Comparison of ENCODE assay signal across 8 mouse cellular contexts in the genomic region with DNA sequence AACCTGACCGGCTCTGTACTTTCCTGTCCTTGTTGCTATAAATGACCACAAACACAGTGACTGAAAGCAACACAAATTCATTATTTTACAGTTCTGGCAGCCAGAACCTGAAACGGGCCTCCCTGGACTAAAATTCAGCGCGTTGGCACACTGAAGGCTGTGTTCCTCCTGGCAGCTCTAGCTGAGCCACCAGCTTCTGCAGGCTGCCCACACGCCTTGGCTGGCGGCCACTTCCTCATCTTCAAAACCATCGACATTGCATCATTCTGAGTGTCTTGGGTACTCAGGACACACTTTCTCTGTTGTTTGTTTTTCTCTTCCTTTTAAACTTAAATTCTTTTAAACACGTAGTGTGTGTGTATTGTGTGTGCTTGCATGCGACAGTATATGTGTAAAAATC. TPM values are rescaled to one million over a fixed set of nuclear protein-coding genes. Genes with fewer than 3 reads are reported as not detected.
DNase-seq lines count a peak whose midpoint lies in the region; ATAC-seq lines count a peak whose summit lies in the region.

No protein-coding gene starts in this region.

- no peak overlapping the region for H3K4me2 ChIP-seq in kidney, embryonic 15.5 days

- H3K9ac ChIP-seq in kidney, embryonic 15.5 days, result no peak overlapping the region

- H3K4me3 ChIP-seq in kidney, embryonic 15.5 days (replicated peaks), result no peak overlapping the region

- no peaks in the 10 kb centered on the region for H3K36me3 ChIP-seq in kidney, embryonic 15.5 days

- peak; percentile 72 for DNase-seq in kidney, adult 18-20 months
- peak; percentile 64 for DNase-seq in adrenal gland, adult 8-10 months
- DNase-seq in fat pad, adult 2 months (ENCODE audit: extremely low read depth, low read depth, low spot score), result peak; percentile 62
- DNase-seq in kidney, postnatal 10 days, result peak; percentile 25
- peak; percentile 56 to 65 for DNase-seq in lung, adult 18-20 months
- DNase-seq in right cerebral cortex, postnatal 36 days (ENCODE audit: low spot score in 2 of 2), result peak; percentile 88 to 93

- H3K4me1 ChIP-seq in kidney, embryonic 15.5 days, result peaks cover 15% of the 10 kb centered on the region

- peaks cover 25% of the 10 kb centered on the region for H3K27me3 ChIP-seq in kidney, embryonic 15.5 days

- ATAC-seq in kidney, embryonic 15.5 days (replicated peaks; ENCODE audit: low FRiP score), result no peak
- ATAC-seq in erythroid progenitor cell, adult 5-6 weeks (replicated peaks; ENCODE audit: low FRiP score, poor library complexity, severe bottlenecking), result no peak

- WGBS in kidney, embryonic 15.5 days, result 71% methylated on average over 9 of the region's 9 CpGs

- no peaks in the 10 kb centered on the region for H3K9me3 ChIP-seq in kidney, embryonic 15.5 days (replicated peaks)

- H3K27ac ChIP-seq in kidney, embryonic 15.5 days, result no peak overlapping the region

RNA-seq across cellular contexts. Expression of gene Slc16a14, which starts 0.7 kb away (rescaled TPM):
- polyA plus RNA-seq in kidney, embryonic 15.5 days (2015; fragmentation: Nextera tagmentation; extraction: Ambion mirVana), result 0.37 and 0.47 TPM in 2 replicates
- 10 to 100 TPM in 2 of 4 experiments, 1 to 10 TPM in 2; 3.8 to 19.2 (median 11.4) TPM for total RNA-seq in adrenal gland, adult 8-10 months (2022)
- not detected in 2 replicates for total RNA-seq in erythroid progenitor cell, adult 5-6 weeks (2015; ENCODE audit: low replicate concordance)
- 0.13 TPM in 1 of 2 replicates, not detected in the other for total RNA-seq in erythroid progenitor cell, adult 5-6 weeks (2017; ENCODE audit: low replicate concordance)

Comparison
In these comparisons a context has a peak if more than half of its experiments do, and no peak if none do; other contexts are left out.
1. DNase-seq: peak in every context shown above with its lines; median percentile 90 in right cerebral cortex, postnatal 36 days; 72 in kidney, adult 18-20 months; 64 in adrenal gland, adult 8-10 months; 62 in fat pad, adult 2 months; 60 in lung, adult 18-20 months; 25 in kidney, postnatal 10 days.
2. RNA of gene Slc16a14, which starts 0.7 kb away (total RNA-seq): 3.8 to 19.2 TPM in adrenal gland, adult 8-10 months; 0.13 TPM in erythroid progenitor cell, adult 5-6 weeks; every median in the first group is over 4 times any median in the second.